Mouse (Mus musculus): ENCODE data around the gene Olfr1196. TPM values are rescaled to one million over a fixed set of nuclear protein-coding genes. Genes with fewer than 3 reads are reported as not detected.
"Not testable (repeated sequence)": the region's sequence is repeated elsewhere in the genome, so short reads cannot be mapped to it uniquely, and the experiment has no call there.

The Olfr1196 gene
- total RNA-seq (2012; rRNA removed): 0.09 and 0.11 TPM in 2 replicates

- no peak for TF ChIP-seq CHD2 (IDR thresholded peaks at IDR 0.05; ENCODE audit: low read depth, low read length)
- TF ChIP-seq ZC3H11A (IDR thresholded peaks at IDR 0.05; ENCODE audit: borderline replicate concordance, low read depth, low read length): no peak
- no peak for TF ChIP-seq MAFK (IDR thresholded peaks at IDR 0.05; ENCODE audit: insufficient read depth, low read depth, low read length)
- TF ChIP-seq ZNF384 (IDR thresholded peaks at IDR 0.05; ENCODE audit: low read depth, low read length): no peak
- TF ChIP-seq HCFC1 (IDR thresholded peaks at IDR 0.05; ENCODE audit: borderline replicate concordance, insufficient read depth, low read length): no peak
- in situ Hi-C loops (cut with MboI; ENCODE audit: low sequenced_read_pairs in 2 of 2, unreplicated experiment in 2 of 2): no loop called here
- H3K9me3 ChIP-seq (ENCODE audit: control insufficient read depth, insufficient read depth, low read depth, low read length): no peaks in the 10 kb centered on the region
- no peaks in the 10 kb centered on the region for H3K4me1 ChIP-seq (ENCODE audit: control insufficient read depth in 2 of 2, insufficient read depth in 2 of 2, low read length in 2 of 2, poor library complexity in 1 of 2)
- H3K27ac ChIP-seq (ENCODE audit: insufficient read depth, low read depth, low read length, poor library complexity, severe bottlenecking): no peak within 1 kb of the TSS
- H3K9ac ChIP-seq (ENCODE audit: insufficient read depth, low read depth, low read length, poor library complexity, severe bottlenecking): no peak within 1 kb of the TSS
- H3K36me3 ChIP-seq (ENCODE audit: control insufficient read depth, insufficient read depth, low read length, poor library complexity, severe bottlenecking): no peaks in the 10 kb centered on the region
- no peak for DNase-seq (ENCODE audit: low read depth, low spot score)
- H3K4me3 ChIP-seq (ENCODE audit: insufficient read depth in 1 of 2, low read depth in 1 of 2, low read length in 2 of 2, poor library complexity in 1 of 2, severe bottlenecking in 1 of 2): no peak within 1 kb of the TSS
These were observed at the start of gene Olfr1196 for GRCm38 (mm10) chr2:88704497-88704896. Gene Olfr1196 (minus strand): TSS chr2:88704597.

DNA sequence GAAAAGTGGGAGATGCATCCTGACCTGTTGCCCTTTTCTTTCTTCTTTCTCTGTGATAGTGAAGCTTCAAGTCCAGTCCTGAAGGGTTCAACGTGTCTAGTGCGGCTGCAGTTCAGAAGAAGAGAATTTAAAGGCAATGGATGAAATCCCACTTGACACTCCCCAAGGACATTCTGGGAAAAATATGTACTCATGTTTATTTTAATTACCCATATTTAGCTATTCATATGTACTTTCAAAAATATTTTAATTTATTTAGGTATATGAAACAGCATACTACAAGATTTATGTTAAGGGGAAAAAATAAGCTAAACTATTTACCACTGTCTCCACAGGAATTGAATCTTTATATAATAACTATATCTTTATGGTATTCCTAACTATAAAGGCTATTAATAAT lies 46.9 kb upstream of the Olfr1196 start, which contains the start of gene Olfr1198:
TSS of gene Olfr1198 (minus strand) at position 101 of the 400 bp plus-strand sequence.
- no peaks in the 10 kb centered on the region for H3K36me3 ChIP-seq (ENCODE audit: control insufficient read depth, insufficient read depth, low read length, poor library complexity, severe bottlenecking)
- H3K9ac ChIP-seq (ENCODE audit: insufficient read depth, low read depth, low read length, poor library complexity, severe bottlenecking): no peak within 1 kb of the TSS
- H3K4me1 ChIP-seq (ENCODE audit: control insufficient read depth in 2 of 2, insufficient read depth in 2 of 2, low read length in 2 of 2, poor library complexity in 1 of 2): no peaks in the 10 kb centered on the region
- H3K9me3 ChIP-seq (ENCODE audit: control insufficient read depth, insufficient read depth, low read depth, low read length): no peaks in the 10 kb centered on the region
- H3K27ac ChIP-seq (ENCODE audit: insufficient read depth, low read depth, low read length, poor library complexity, severe bottlenecking): no peak within 1 kb of the TSS
- in situ Hi-C loops (cut with MboI; ENCODE audit: low sequenced_read_pairs in 2 of 2, unreplicated experiment in 2 of 2): no loop called here
- H3K4me3 ChIP-seq (ENCODE audit: insufficient read depth in 1 of 2, low read depth in 1 of 2, low read length in 2 of 2, poor library complexity in 1 of 2, severe bottlenecking in 1 of 2): no peak within 1 kb of the TSS
- TF ChIP-seq MAFK (IDR thresholded peaks at IDR 0.05; ENCODE audit: insufficient read depth, low read depth, low read length) (no peak), CHD2 (IDR thresholded peaks at IDR 0.05; ENCODE audit: low read depth, low read length) (no peak), HCFC1 (IDR thresholded peaks at IDR 0.05; ENCODE audit: borderline replicate concordance, insufficient read depth, low read length) (no peak), ZC3H11A (IDR thresholded peaks at IDR 0.05; ENCODE audit: borderline replicate concordance, low read depth, low read length) (no peak), ZNF384 (IDR thresholded peaks at IDR 0.05; ENCODE audit: low read depth, low read length) (no peak)
- DNase-seq (ENCODE audit: low read depth, low spot score): no peak

DNA sequence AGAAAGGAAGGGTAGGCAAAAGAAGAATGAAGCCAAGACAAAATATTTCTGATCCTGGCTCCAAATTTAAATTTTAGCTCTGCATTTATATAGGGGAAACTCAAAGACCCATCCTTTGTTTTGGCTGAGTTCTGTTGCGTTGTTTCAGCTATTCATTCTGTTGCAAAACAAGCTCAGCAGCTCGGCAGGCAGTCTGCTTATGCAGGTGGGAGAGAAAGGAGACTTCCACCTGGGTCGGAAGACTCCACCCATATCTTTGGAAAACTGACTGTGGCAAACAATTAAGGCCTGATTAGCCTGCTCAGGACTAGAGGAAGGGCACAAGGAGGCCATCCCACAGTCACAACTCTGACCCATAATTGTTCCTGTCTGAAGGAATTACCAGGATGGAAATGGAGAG lies 39.0 kb upstream of the Olfr1196 start:
- no peak overlapping the region for H3K27ac ChIP-seq (ENCODE audit: insufficient read depth, low read depth, low read length, poor library complexity, severe bottlenecking)
- in situ Hi-C loops (cut with MboI; ENCODE audit: low sequenced_read_pairs in 2 of 2, unreplicated experiment in 2 of 2): no loop called here
- no peak for DNase-seq (ENCODE audit: low read depth, low spot score)
- no peak for TF ChIP-seq ZC3H11A (IDR thresholded peaks at IDR 0.05; ENCODE audit: borderline replicate concordance, low read depth, low read length)
- TF ChIP-seq ZNF384 (IDR thresholded peaks at IDR 0.05; ENCODE audit: low read depth, low read length): no peak
- TF ChIP-seq MAFK (IDR thresholded peaks at IDR 0.05; ENCODE audit: insufficient read depth, low read depth, low read length): no peak
- TF ChIP-seq HCFC1 (IDR thresholded peaks at IDR 0.05; ENCODE audit: borderline replicate concordance, insufficient read depth, low read length): no peak
- TF ChIP-seq CHD2 (IDR thresholded peaks at IDR 0.05; ENCODE audit: low read depth, low read length): no peak
- H3K4me1 ChIP-seq (ENCODE audit: control insufficient read depth in 2 of 2, insufficient read depth in 2 of 2, low read length in 2 of 2, poor library complexity in 1 of 2): no peaks in the 10 kb centered on the region
- H3K9me3 ChIP-seq (ENCODE audit: control insufficient read depth, insufficient read depth, low read depth, low read length): no peaks in the 10 kb centered on the region
- no peak overlapping the region for H3K4me3 ChIP-seq (ENCODE audit: insufficient read depth in 1 of 2, low read depth in 1 of 2, low read length in 2 of 2, poor library complexity in 1 of 2, severe bottlenecking in 1 of 2)
- H3K9ac ChIP-seq (ENCODE audit: insufficient read depth, low read depth, low read length, poor library complexity, severe bottlenecking): no peak overlapping the region
- no peaks in the 10 kb centered on the region for H3K36me3 ChIP-seq (ENCODE audit: control insufficient read depth, insufficient read depth, low read length, poor library complexity, severe bottlenecking)

- Histone ChIP-seq H3K4me1 (ENCODE audit: control insufficient read depth in 2 of 2, insufficient read depth in 2 of 2, low read length in 2 of 2, poor library complexity in 1 of 2) (no peaks in the 10 kb centered on the region), H3K9me3 (ENCODE audit: control insufficient read depth, insufficient read depth, low read depth, low read length) (no peaks in the 10 kb centered on the region), H3K9ac (ENCODE audit: insufficient read depth, low read depth, low read length, poor library complexity, severe bottlenecking) (no peak within 1 kb of the TSS), H3K4me3 (ENCODE audit: insufficient read depth in 1 of 2, low read depth in 1 of 2, low read length in 2 of 2, poor library complexity in 1 of 2, severe bottlenecking in 1 of 2) (no peak within 1 kb of the TSS), H3K36me3 (ENCODE audit: control insufficient read depth, insufficient read depth, low read length, poor library complexity, severe bottlenecking) (no peaks in the 10 kb centered on the region), H3K27ac (ENCODE audit: insufficient read depth, low read depth, low read length, poor library complexity, severe bottlenecking) (no peak within 1 kb of the TSS)
- DNase-seq (ENCODE audit: low read depth, low spot score): no peak
- TF ChIP-seq HCFC1 (IDR thresholded peaks at IDR 0.05; ENCODE audit: borderline replicate concordance, insufficient read depth, low read length) (no peak), CHD2 (IDR thresholded peaks at IDR 0.05; ENCODE audit: low read depth, low read length) (no peak), ZC3H11A (IDR thresholded peaks at IDR 0.05; ENCODE audit: borderline replicate concordance, low read depth, low read length) (no peak), ZNF384 (IDR thresholded peaks at IDR 0.05; ENCODE audit: low read depth, low read length) (no peak), MAFK (IDR thresholded peaks at IDR 0.05; ENCODE audit: insufficient read depth, low read depth, low read length) (no peak)
- in situ Hi-C loops (cut with MboI; ENCODE audit: low sequenced_read_pairs in 2 of 2, unreplicated experiment in 2 of 2): no loop called here
These were observed 27.9 kb upstream of the Olfr1196 start, which contains the start of gene Olfr1197 for GRCm38 (mm10) chr2:88732266-88732665. Gene Olfr1197 (minus strand): TSS chr2:88732366.

DNA sequence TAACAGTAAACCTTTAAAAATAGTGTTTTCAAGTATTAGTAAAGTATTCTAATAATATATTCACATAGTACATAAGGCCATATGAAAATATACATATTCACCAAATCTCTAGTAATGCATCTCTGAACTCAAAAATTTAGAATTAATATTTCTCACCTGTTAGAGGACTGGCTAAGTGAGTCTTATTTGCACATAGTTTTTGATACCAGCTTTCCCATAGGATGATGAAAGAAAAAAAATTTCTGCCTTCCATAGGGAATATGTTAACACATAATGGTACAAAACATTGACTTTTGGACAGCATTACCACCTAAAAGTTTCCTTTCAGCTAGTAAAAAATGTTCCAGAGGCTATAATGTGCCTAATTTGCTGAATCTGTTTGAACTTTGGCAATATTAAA lies 15.3 kb downstream of the Olfr1196 start, which contains the start of gene Olfr1195:
TSS of gene Olfr1195 (minus strand) at position 101 of the 400 bp plus-strand sequence.
- no peaks in the 10 kb centered on the region for H3K36me3 ChIP-seq (ENCODE audit: control insufficient read depth, insufficient read depth, low read length, poor library complexity, severe bottlenecking)
- TF ChIP-seq HCFC1 (IDR thresholded peaks at IDR 0.05; ENCODE audit: borderline replicate concordance, insufficient read depth, low read length) (no peak), ZC3H11A (IDR thresholded peaks at IDR 0.05; ENCODE audit: borderline replicate concordance, low read depth, low read length) (no peak), CHD2 (IDR thresholded peaks at IDR 0.05; ENCODE audit: low read depth, low read length) (no peak), MAFK (IDR thresholded peaks at IDR 0.05; ENCODE audit: insufficient read depth, low read depth, low read length) (no peak), ZNF384 (IDR thresholded peaks at IDR 0.05; ENCODE audit: low read depth, low read length) (no peak)
- H3K4me1 ChIP-seq (ENCODE audit: control insufficient read depth in 2 of 2, insufficient read depth in 2 of 2, low read length in 2 of 2, poor library complexity in 1 of 2): no peaks in the 10 kb centered on the region
- no peaks in the 10 kb centered on the region for H3K9me3 ChIP-seq (ENCODE audit: control insufficient read depth, insufficient read depth, low read depth, low read length)
- no peak within 1 kb of the TSS for H3K9ac ChIP-seq (ENCODE audit: insufficient read depth, low read depth, low read length, poor library complexity, severe bottlenecking)
- no peak within 1 kb of the TSS for H3K4me3 ChIP-seq (ENCODE audit: insufficient read depth in 1 of 2, low read depth in 1 of 2, low read length in 2 of 2, poor library complexity in 1 of 2, severe bottlenecking in 1 of 2)
- in situ Hi-C loops (cut with MboI; ENCODE audit: low sequenced_read_pairs in 2 of 2, unreplicated experiment in 2 of 2): no loop called here
- no peak within 1 kb of the TSS for H3K27ac ChIP-seq (ENCODE audit: insufficient read depth, low read depth, low read length, poor library complexity, severe bottlenecking)
- DNase-seq (ENCODE audit: low read depth, low spot score): no peak

DNA sequence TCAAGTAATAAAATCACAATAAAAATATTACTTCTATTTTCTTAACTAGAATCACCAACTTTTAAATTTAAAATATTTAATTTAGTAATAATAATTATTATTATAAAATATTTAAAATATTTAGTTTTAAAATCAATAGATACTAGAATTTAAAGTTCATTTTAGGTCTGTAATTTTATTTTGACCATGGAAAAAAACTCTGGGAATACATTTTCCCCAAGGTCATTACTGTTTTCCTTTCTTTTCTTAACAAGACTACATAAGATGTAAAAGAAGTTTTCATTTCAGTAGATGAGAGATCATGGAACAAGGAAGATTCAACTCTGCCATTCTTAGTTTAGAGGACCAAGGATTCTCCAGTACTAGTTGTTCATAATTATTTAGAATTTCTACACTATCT lies 29.1 kb downstream of the Olfr1196 start, which contains the start of gene Olfr1193:
TSS of gene Olfr1193 (plus strand) at position 301 of the 400 bp plus-strand sequence.
- H3K9ac ChIP-seq (ENCODE audit: insufficient read depth, low read depth, low read length, poor library complexity, severe bottlenecking); H3K4me1 ChIP-seq (ENCODE audit: control insufficient read depth in 2 of 2, insufficient read depth in 2 of 2, low read length in 2 of 2, poor library complexity in 1 of 2); DNase-seq (ENCODE audit: low read depth, low spot score); H3K36me3 ChIP-seq (ENCODE audit: control insufficient read depth, insufficient read depth, low read length, poor library complexity, severe bottlenecking); H3K4me3 ChIP-seq (ENCODE audit: insufficient read depth in 1 of 2, low read depth in 1 of 2, low read length in 2 of 2, poor library complexity in 1 of 2, severe bottlenecking in 1 of 2); H3K9me3 ChIP-seq (ENCODE audit: control insufficient read depth, insufficient read depth, low read depth, low read length); in situ Hi-C loops (cut with MboI; ENCODE audit: low sequenced_read_pairs in 2 of 2, unreplicated experiment in 2 of 2); H3K27ac ChIP-seq (ENCODE audit: insufficient read depth, low read depth, low read length, poor library complexity, severe bottlenecking): not testable (repeated sequence)

Measured in ES-E14 (cell line).